Mouse (Mus musculus) heart, embryonic 16.5 days (tissue): ENCODE data around the gene Ninj2. TPM values are rescaled to one million over a fixed set of nuclear protein-coding genes. Genes with fewer than 3 reads are reported as not detected.

Source experiments
- polyA plus RNA-seq: library from polyadenylated mRNA; unstranded; fragments of >200 nt; fragmentation: Nextera tagmentation; extraction: Ambion mirVana; gene quantifications from 2 replicates; pipeline ENCODE4 v1.2.1, GENCODE M21; 2015

Gene Ninj2
- polyA plus RNA-seq, 1 experiment from 2014 or later = not detected

Other genes with a start within 250 kb of the Ninj2 start
- gene Erc1, start 245.2 kb upstream of the Ninj2 start, polyA plus RNA-seq = 12.7 and 13.7 TPM in 2 replicates
- gene Rad52, start 190.7 kb upstream of the Ninj2 start, polyA plus RNA-seq = 14.2 and 16.0 TPM in 2 replicates
- gene Wnk1, start 54.7 kb upstream of the Ninj2 start, polyA plus RNA-seq = 49.3 and 51.8 TPM in 2 replicates
- gene D330020A13Rik, start 201.0 kb downstream of the Ninj2 start, polyA plus RNA-seq = 0.49 TPM in 1 of 2 replicates, not detected in the other
- 0.20 TPM in 2 replicates for gene B4galnt3, start 201.2 kb downstream of the Ninj2 start, polyA plus RNA-seq